Mouse (Mus musculus): ENCODE data around the gene Pcgf1. TPM values are rescaled to one million over a fixed set of nuclear protein-coding genes. Genes with fewer than 3 reads are reported as not detected.

Pcgf1 gene
- polyA plus RNA-seq, 1 experiment, result not detected

- TF ChIP-seq CTCF (IDR thresholded peaks at IDR 0.05; ENCODE audit: insufficient read depth, low read depth, low read length), result no peak
- TF ChIP-seq POLR2A (IDR thresholded peaks at IDR 0.05; ENCODE audit: insufficient read depth, low read depth, low read length), result no peak
- Histone ChIP-seq H3K27ac (ENCODE audit: insufficient read depth, low read depth, low read length) (no peak overlapping the region), H3K4me1 (ENCODE audit: control insufficient read depth, insufficient read depth, low read length) (peaks cover 8% of the 10 kb centered on the region), H3K4me3 (ENCODE audit: insufficient read depth, low read depth, low read length) (no peak overlapping the region)
- WGBS, result 1% methylated on average over 57 of the region's 58 CpGs
Observed at GRCm38 (mm10) chr6:83070311-83071219, 7.1 kb upstream of the Pcgf1 start.

GRCm38 (mm10) chr6:83071220-83071619 is 6.4 kb upstream of the Pcgf1 start:
- Histone ChIP-seq H3K4me1 (ENCODE audit: control insufficient read depth, insufficient read depth, low read length) (peaks cover 8% of the 10 kb centered on the region), H3K4me3 (ENCODE audit: insufficient read depth, low read depth, low read length) (no peak overlapping the region), H3K27ac (ENCODE audit: insufficient read depth, low read depth, low read length) (no peak overlapping the region)
- under 1% methylated on average over 24 of the region's 24 CpGs for WGBS
- TF ChIP-seq POLR2A (IDR thresholded peaks at IDR 0.05; ENCODE audit: insufficient read depth, low read depth, low read length) (no peak), CTCF (IDR thresholded peaks at IDR 0.05; ENCODE audit: insufficient read depth, low read depth, low read length) (no peak)

- Histone ChIP-seq H3K4me1 (ENCODE audit: control insufficient read depth, insufficient read depth, low read length) (peaks cover 14% of the 10 kb centered on the region), H3K4me3 (ENCODE audit: insufficient read depth, low read depth, low read length) (no peak overlapping the region), H3K27ac (ENCODE audit: insufficient read depth, low read depth, low read length) (no peak overlapping the region)
- WGBS, result 10% methylated on average over 2 of the region's 2 CpGs
- TF ChIP-seq POLR2A (IDR thresholded peaks at IDR 0.05; ENCODE audit: insufficient read depth, low read depth, low read length) (no peak), CTCF (IDR thresholded peaks at IDR 0.05; ENCODE audit: insufficient read depth, low read depth, low read length) (no peak)
Observed at GRCm38 (mm10) chr6:83074979-83075378, 2.7 kb upstream of the Pcgf1 start.

GRCm38 (mm10) chr6:83078324-83078858 is 722 bp downstream of the Pcgf1 start:
- Histone ChIP-seq H3K4me3 (ENCODE audit: insufficient read depth, low read depth, low read length) (peak overlapping the region; percentile 71), H3K27ac (ENCODE audit: insufficient read depth, low read depth, low read length) (peak overlapping the region; percentile 98), H3K4me1 (ENCODE audit: control insufficient read depth, insufficient read depth, low read length) (peaks cover 12% of the 10 kb centered on the region)
- 1% methylated on average over 46 of the region's 46 CpGs for WGBS
- TF ChIP-seq POLR2A (IDR thresholded peaks at IDR 0.05; ENCODE audit: insufficient read depth, low read depth, low read length) (peak; percentile 49; the same call in 1 of the 2 replicates), CTCF (IDR thresholded peaks at IDR 0.05; ENCODE audit: insufficient read depth, low read depth, low read length) (peak; percentile 53; the same call in 1 of the 2 replicates)

- 89% methylated on average over 5 of the region's 5 CpGs for WGBS
- Histone ChIP-seq H3K4me1 (ENCODE audit: control insufficient read depth, insufficient read depth, low read length) (peaks cover 12% of the 10 kb centered on the region), H3K27ac (ENCODE audit: insufficient read depth, low read depth, low read length) (no peak overlapping the region), H3K4me3 (ENCODE audit: insufficient read depth, low read depth, low read length) (no peak overlapping the region)
- no peak for TF ChIP-seq CTCF (IDR thresholded peaks at IDR 0.05; ENCODE audit: insufficient read depth, low read depth, low read length)
- no peak for TF ChIP-seq POLR2A (IDR thresholded peaks at IDR 0.05; ENCODE audit: insufficient read depth, low read depth, low read length)
Observed at GRCm38 (mm10) chr6:83080210-83080609, 2.5 kb downstream of the Pcgf1 start.

GRCm38 (mm10) chr6:83083497-83083896 is 5.8 kb downstream of the Pcgf1 start:
- WGBS, result 21% methylated on average over 5 of the region's 5 CpGs
- Histone ChIP-seq H3K27ac (ENCODE audit: insufficient read depth, low read depth, low read length) (no peak overlapping the region), H3K4me1 (ENCODE audit: control insufficient read depth, insufficient read depth, low read length) (peaks cover 21% of the 10 kb centered on the region)

GRCm38 (mm10) chr6:83084477-83084876 is 6.8 kb downstream of the Pcgf1 start:
- 11% methylated on average over 6 of the region's 6 CpGs for WGBS
- Histone ChIP-seq H3K4me1 (ENCODE audit: control insufficient read depth, insufficient read depth, low read length) (peaks cover 16% of the 10 kb centered on the region), H3K4me3 (ENCODE audit: insufficient read depth, low read depth, low read length) (no peak overlapping the region), H3K27ac (ENCODE audit: insufficient read depth, low read depth, low read length) (no peak overlapping the region)
- TF ChIP-seq CTCF (IDR thresholded peaks at IDR 0.05; ENCODE audit: insufficient read depth, low read depth, low read length), result no peak
- TF ChIP-seq POLR2A (IDR thresholded peaks at IDR 0.05; ENCODE audit: insufficient read depth, low read depth, low read length), result no peak

More at GRCm38 (mm10) chr6:83083497-83083896, 5.8 kb downstream of the Pcgf1 start:
- H3K4me3 ChIP-seq (ENCODE audit: insufficient read depth, low read depth, low read length), result no peak overlapping the region
- TF ChIP-seq POLR2A (IDR thresholded peaks at IDR 0.05; ENCODE audit: insufficient read depth, low read depth, low read length) (no peak), CTCF (IDR thresholded peaks at IDR 0.05; ENCODE audit: insufficient read depth, low read depth, low read length) (no peak)

- H3K4me1 ChIP-seq (ENCODE audit: control insufficient read depth, insufficient read depth, low read length), result peaks cover 12% of the 10 kb centered on the region; the same call in 1 of the 2 replicates
- TF ChIP-seq POLR2A (IDR thresholded peaks at IDR 0.05; ENCODE audit: insufficient read depth, low read depth, low read length), result no peak
- TF ChIP-seq CTCF (IDR thresholded peaks at IDR 0.05; ENCODE audit: insufficient read depth, low read depth, low read length), result no peak
- H3K4me3 ChIP-seq (ENCODE audit: insufficient read depth, low read depth, low read length), result no peak within 1 kb of the TSS
- H3K27ac ChIP-seq (ENCODE audit: insufficient read depth, low read depth, low read length), result no peak within 1 kb of the TSS
- 5% methylated on average over 40 of the region's 42 CpGs for WGBS
Observed at GRCm38 (mm10) chr6:83086121-83087035, 8.7 kb downstream of the Pcgf1 start, which contains the start of gene Lbx2. Gene Lbx2, plus strand, starts transcription at chr6:83086367.

Measured in olfactory bulb, adult 2 months (tissue).